Mouse (Mus musculus): Measurements from ENCODE around the gene Gm44805. TPM values are rescaled to one million over a fixed set of nuclear protein-coding genes. Genes with fewer than 3 reads are reported as not detected.

The Gm44805 gene
- not detected for polyA plus RNA-seq (2017; shearing (Covaris generic))

GRCm38 (mm10) chr7:19681202-19681694, at the start of gene Gm44805, which contains the start of gene Apoc4:
Gene Gm44805 (minus strand): TSS chr7:19681423.
Gene Apoc4 (minus strand): TSS chr7:19681479.

DNA sequence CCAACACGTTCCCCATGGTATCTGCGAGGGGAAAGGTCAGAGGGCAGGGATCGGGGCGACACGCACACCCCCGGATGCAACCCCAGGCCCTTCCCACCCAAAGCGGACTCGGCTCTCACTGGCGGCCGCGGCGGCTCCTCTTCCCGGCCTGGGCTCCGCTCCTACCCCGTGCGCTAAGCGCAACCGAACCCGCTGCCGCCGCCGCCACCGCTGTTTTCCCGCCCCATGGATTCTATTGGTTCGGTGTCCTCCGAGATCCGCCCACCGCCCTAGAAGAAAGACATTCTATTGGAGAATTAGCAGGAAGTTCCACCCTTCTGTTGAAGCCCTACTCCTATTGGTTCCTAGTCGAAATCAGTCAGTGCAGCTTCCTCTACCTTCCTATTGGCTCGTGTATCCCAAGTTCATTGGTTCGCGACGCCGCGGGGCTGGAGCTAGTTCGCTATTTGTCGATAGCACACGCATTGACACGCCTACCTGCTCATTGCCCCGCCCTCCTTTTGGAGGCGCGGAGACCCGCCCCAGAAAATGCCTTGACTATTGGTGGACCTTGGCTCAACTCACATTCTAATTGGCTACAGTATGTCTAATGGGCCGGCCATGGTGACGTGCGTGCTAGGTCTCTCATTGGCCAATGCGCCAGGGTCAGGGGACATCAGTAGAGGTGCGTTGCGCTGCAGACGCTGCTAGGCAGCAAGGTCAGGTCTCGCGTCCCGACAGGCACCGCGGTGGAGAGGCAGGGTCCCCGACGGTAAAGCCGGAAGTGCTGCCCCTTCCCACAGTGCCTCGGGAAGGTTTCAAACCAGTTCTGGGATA, 34.2 kb upstream of the Gm44805 start, which contains the start of gene Tomm40:
Gene Tomm40, minus strand, starts transcription at position 200 of the 816 bp plus-strand sequence.

DNA sequence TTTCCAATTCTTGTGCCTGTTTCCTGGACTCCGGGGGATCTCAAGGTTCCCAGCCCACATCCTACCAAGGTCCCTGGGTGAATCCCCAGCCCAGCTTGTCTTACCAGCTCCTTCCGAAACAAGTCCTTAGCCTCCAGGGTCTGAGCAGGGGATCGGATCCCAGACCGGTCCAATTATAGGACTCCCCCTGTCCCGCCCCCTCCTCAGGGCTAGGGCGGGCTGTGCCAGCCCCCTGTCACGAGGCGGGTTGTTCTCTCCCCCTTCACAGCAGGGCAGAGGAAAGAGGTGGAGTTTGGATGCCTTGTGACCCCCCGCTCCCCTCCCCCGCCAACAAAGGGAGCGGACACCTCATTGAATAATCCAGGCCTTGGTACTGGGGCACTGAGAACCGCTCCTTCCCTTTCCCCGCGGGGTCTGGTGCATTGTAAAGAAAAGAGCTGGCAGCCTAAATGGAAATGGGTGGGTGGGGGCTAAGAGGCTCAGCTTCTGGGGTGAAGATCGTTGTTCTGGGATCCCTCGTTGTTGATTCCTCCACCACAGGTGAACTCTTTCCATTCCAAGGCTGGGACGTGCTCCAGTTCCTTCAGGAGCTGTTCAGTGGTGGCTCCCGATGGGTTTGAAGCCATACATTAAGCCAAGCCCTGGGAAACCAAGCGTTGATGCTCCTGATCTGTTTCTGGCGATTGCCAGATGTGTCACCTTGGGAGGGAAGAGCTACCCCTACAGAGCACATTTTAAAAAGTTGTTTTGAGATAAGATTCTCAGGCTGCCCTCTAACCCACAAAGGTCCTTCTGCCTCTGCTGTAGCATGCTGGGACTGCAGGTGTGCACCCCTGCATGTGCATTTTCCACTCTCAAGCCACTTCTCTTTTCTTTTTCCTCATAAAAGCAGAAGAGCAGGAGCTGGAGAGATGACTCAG, 17.9 kb upstream of the Gm44805 start, which contains the start of gene Apoe:
Gene Apoe, minus strand, starts transcription at position 282 of the 920 bp plus-strand sequence.

GRCm38 (mm10) chr7:19691873-19692865, 10.9 kb upstream of the Gm44805 start, which contains the start of gene Apoc1:
Gene Apoc1 (minus strand): TSS chr7:19692660.

GRCm38 (mm10) chr7:19677872-19678271, 3.4 kb downstream of the Gm44805 start, which contains the start of gene Apoc2:
Gene Apoc2 (minus strand): TSS chr7:19677941.

GRCm38 (mm10) chr7:19664955-19665841, 16.0 kb downstream of the Gm44805 start, which contains the start of gene Clptm1:
Gene Clptm1 (minus strand): TSS chr7:19665033.

GRCm38 (mm10) chr7:19629361-19629734, 51.9 kb downstream of the Gm44805 start, which contains the start of gene Relb:
Gene Relb (minus strand): TSS chr7:19629438.

Other genes starting within 250 kb of the Gm44805 start
- 2.0 TPM for gene Mark4, start 222.6 kb downstream of the Gm44805 start, polyA plus RNA-seq (2017; shearing (Covaris generic))
- not detected for gene Exoc3l2, start 218.1 kb downstream of the Gm44805 start, polyA plus RNA-seq (2017; shearing (Covaris generic))
- gene Bloc1s3, start 173.1 kb downstream of the Gm44805 start, polyA plus RNA-seq (2017; shearing (Covaris generic)) = 0.28 TPM
- gene Trappc6a, start 173.0 kb downstream of the Gm44805 start, polyA plus RNA-seq (2017; shearing (Covaris generic)) = 115 TPM
- gene Nkpd1, start 163.6 kb downstream of the Gm44805 start, polyA plus RNA-seq (2017; shearing (Covaris generic)) = not detected
- gene Ppp1r37, start 118.3 kb downstream of the Gm44805 start, polyA plus RNA-seq (2017; shearing (Covaris generic)) = 4.3 TPM
- gene Zfp296, start 104.1 kb downstream of the Gm44805 start, polyA plus RNA-seq (2017; shearing (Covaris generic)) = 1.6 TPM
- 95.3 TPM for gene Gemin7, start 103.8 kb downstream of the Gm44805 start, polyA plus RNA-seq (2017; shearing (Covaris generic))
- 15.3 TPM for gene Clasrp, start 76.9 kb downstream of the Gm44805 start, polyA plus RNA-seq (2017; shearing (Covaris generic))
- gene Relb, start 52.0 kb downstream of the Gm44805 start, polyA plus RNA-seq (2017; shearing (Covaris generic)) = 24.3 TPM
- gene Clptm1, start 16.4 kb downstream of the Gm44805 start, polyA plus RNA-seq (2017; shearing (Covaris generic)) = 150 TPM
- gene Apoc2, start 3.5 kb downstream of the Gm44805 start, polyA plus RNA-seq (2017; shearing (Covaris generic)) = not detected
- gene Apoc4, start 56 bp upstream of the Gm44805 start, polyA plus RNA-seq (2017; shearing (Covaris generic)) = 0.54 TPM
- 1.8 TPM for gene Apoc1, start 11.2 kb upstream of the Gm44805 start, polyA plus RNA-seq (2017; shearing (Covaris generic))
- gene Apoe, start 17.8 kb upstream of the Gm44805 start, polyA plus RNA-seq (2017; shearing (Covaris generic)) = 19.9 TPM
- 19.1 TPM for gene Tomm40, start 34.0 kb upstream of the Gm44805 start, polyA plus RNA-seq (2017; shearing (Covaris generic))
- 1.2 TPM for gene Nectin2, start 69.1 kb upstream of the Gm44805 start, polyA plus RNA-seq (2017; shearing (Covaris generic))
- 19.5 TPM for gene Bcam, start 89.6 kb upstream of the Gm44805 start, polyA plus RNA-seq (2017; shearing (Covaris generic))
- 0.45 TPM for gene Cblc, start 115.4 kb upstream of the Gm44805 start, polyA plus RNA-seq (2017; shearing (Covaris generic))
- gene Bcl3, start 141.3 kb upstream of the Gm44805 start, polyA plus RNA-seq (2017; shearing (Covaris generic)) = 16.8 TPM
- 0.28 TPM for gene Gm19345, start 170.6 kb upstream of the Gm44805 start, polyA plus RNA-seq (2017; shearing (Covaris generic))
- 0.29 TPM for gene Ceacam16, start 179.9 kb upstream of the Gm44805 start, polyA plus RNA-seq (2017; shearing (Covaris generic))
- gene Ceacam19, start 206.5 kb upstream of the Gm44805 start, polyA plus RNA-seq (2017; shearing (Covaris generic)) = not detected
- gene Pvr, start 239.7 kb upstream of the Gm44805 start, polyA plus RNA-seq (2017; shearing (Covaris generic)) = 43.6 TPM